Mouse (Mus musculus) T-helper 17 cell (primary cell): ENCODE measurements around the gene Kif17.

Experiments used
- in situ Hi-C, 2 experiments: fragments of 300-600 bp; cut with MboI, MseI; formaldehyde crosslinking; loops; 1 replicate in 1 of 2; 2 replicates in 1 of 2; pipeline ENCODE4 v1.15.1; 2025; ENCODE audit warnings: high pct_unique_total_duplicates in 2 of 2

Gene Kif17

DNA sequence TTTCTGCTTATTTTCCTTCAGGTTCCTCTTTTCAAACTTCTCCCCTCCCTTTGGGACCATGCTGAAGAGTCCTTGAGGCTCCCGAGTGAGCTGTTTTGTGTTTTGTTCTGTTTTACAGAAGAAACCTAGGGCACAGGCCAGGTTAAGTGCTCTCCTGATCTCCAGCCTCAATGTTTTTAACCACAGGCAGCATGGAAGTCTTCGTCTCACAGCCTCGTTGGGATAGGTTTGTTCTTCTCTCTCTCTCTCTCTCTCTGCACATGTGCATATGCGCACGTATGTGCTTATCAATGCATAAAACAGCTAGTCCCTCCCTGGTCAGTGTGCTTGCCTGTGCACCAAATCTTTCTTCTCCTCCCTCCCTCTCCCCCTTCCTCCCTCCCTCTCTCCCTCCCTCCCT is 86.6 kb downstream of the Kif17 start:
- in situ Hi-C loops: no loop called here

DNA sequence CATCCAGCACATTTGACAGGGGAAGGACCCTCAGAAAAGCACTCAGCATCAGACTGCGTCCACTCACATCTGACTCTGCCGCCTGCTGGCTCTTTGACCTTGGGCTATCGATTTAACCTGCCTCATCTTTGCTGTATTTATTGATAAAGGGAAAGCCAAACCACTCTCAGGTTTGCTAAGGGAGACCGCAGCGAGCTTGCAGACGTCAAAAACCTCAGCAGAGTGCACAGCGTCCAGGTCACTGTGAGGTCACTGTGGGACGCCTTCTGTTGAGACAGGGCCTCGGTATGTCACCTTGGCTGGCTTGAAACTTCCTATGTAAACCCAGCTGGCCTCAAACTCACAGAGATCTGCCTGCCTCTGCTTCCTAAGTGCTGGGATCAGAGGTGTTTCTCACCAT is 87.1 kb downstream of the Kif17 start:
- in situ Hi-C loops: no loop called here

DNA sequence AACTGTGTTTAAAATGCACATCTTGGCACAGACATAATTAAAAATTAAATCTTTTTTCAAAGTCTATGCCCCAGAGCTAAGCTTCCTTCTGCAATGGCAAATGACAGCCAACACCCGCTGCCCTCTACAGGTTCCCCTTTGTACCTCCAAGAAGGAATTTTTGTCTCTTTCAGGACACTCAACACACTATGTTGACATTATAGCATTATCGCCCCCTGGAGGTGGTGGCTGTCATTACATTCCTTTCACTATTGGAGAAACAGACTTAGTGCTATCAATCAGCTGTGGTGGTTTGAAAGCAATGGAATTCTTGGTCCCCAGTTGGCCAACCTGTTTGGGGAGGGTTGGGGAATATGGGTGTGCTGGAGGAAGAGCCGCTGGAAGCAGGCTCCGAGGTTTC is 89.7 kb downstream of the Kif17 start:
- in situ Hi-C loops: no loop called here

DNA sequence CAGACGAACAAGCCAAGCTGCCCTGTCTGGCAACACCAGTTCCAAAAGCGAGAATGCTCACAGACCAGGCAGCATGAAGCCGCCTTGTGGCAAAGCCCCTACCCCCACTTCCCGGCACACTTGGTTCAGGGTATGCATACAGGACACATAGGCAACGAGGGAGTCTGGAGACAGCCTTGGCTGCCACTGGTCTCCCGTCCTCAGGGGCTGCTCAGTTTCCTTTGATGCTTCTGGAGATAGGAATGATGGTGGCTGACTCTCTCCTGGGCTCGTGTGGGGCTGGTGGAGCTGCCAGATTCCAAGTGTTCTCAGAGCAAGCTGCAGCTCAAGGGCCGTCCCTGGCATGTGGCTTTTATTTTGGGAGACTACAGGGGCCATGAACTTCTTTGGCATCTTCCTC is 91.2 kb downstream of the Kif17 start:
- in situ Hi-C loops: no loop called here

DNA sequence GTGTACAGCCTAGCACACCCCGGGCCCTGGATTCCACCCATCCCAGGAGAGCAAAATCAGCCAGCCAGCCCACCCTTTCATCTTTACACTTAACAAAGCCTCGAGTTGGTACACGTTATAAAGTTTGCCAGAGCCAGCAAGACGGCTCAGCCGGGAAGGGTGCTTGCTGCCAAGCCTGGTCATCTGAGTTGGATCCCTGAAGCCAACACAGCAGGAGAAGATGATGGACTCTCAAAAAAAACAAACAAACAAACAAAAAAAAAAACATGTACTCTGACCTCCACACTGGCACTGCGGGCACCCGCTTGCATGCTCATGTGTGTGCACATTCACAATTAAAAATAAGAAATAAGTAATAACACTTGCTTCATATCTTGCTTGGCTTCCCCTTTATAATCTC is 91.8 kb downstream of the Kif17 start:
- in situ Hi-C loops: no loop called here

DNA sequence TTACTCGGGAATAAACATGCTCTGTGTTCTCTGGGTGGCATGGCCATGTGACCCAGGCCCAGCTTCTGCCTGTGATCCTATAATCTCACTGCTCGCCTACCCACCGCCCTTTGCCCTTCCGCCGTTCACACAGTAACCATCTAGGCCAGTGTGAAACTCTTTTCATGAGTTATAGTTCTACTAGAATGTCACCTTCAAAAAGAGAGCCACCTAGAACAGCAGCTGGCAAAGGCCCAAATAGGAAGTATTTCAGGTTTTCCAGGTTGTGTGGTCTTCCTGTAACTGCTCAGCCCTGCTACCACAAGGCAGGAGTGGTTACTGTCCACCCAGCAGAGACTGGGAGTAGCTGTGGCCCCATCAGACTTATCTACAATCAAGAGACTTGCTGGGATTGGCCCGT is 92.5 kb downstream of the Kif17 start:
- in situ Hi-C loops: no loop called here

DNA sequence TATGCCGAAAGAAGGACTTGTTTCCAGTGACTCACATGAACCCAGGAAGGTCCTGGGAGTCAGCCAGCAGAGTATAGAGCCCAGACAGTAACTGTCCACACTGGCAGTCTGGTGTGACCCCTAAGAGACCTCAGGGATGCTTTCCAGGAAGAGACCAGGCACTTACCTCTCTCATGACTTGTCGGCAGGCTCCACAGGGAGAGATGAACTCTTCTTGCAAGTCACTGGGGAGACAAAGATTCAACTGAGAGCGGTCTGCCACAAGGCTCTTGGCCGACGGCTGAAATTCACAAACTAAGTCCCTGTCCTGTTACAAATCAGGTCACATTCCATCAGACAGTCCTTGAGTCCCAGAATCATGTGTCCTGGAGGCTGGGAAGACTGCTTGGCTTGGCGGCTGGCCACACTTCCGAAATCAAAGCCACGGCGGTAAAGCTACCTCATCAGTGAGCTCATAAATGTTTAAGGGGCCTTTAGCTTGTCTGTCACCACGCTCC is 93.2 kb downstream of the Kif17 start:
- in situ Hi-C loops: no loop called here

DNA sequence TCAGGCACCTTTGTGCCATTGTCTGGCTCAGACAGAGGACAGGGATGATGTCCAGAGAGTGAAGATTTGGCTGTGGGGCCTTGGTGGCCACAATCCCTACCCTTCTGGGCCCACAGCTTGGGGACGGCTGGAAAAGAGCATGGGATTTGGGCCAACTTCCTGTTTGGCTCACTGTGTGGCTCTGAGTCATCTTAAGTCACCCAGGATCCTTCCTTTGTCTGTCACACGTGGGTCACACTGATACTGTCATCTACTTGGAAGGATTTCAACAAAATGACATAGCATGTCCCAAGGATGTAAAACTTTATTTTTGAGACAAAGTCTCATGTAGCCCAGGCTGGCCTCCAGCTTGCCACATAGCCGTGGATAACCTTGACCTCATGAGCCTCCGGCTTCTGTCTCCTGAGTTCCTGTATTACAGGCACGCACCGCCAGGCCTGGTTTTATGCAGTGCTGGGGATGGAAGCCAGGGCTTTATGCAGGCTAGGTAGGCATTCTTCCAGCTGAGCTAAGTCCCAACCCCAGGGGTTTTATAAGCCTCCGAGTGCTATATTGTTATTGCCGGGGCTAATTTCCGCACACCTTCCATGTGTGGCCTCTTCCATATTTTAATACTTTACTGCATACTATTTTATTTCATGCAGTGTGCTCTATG is 94.8 kb downstream of the Kif17 start:
- in situ Hi-C loops: loop anchor here in 1 of 2 experiments (5.0 kb wide), 1 partner anchor 1668 kb away; no protein-coding TSS in a partner anchor

DNA sequence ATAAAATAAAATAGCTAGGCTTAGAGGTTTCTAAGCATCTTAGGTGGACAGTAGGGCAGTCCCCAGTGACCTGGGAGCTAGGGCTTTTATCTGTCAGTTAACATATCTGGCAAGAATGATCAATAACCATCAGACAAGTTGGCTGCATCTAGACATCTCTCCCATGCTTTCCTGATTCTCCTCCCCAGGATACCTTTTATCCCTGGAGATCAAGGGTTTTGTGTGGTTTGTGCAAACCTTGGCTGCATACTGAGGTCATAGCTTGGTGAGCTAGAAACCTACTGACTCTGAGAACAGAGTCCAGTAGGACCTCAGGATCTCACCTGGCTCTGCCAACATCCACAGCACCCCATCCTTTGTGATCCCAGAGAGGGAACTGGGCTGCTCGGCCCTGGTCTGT is 97.0 kb downstream of the Kif17 start:
- in situ Hi-C loops: loop anchor here in 1 of 2 experiments (5.0 kb wide), 1 partner anchor 1670 kb away; no protein-coding TSS in a partner anchor

DNA sequence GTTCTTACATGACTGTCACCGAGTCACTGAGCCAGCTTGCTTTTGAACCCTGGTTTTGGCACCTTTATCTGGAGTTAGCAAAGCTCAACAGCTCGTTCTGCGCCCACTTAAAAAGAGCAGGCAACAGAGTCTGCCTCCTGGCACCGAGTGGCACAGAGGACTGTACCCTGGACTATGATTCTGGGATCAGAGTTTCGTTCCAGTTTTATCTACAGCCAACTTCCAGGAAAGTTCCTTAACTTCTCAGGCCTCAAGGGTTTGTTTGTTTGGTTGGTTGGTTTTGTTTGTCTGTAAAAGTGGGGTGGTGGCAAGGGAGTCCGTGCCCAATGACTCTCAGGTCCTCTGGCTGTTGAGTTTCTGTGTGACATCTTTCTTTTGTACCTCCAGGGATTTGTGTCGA is 98.5 kb downstream of the Kif17 start:
- in situ Hi-C loops: loop anchor here in 1 of 2 experiments (5.0 kb wide), 1 partner anchor 1671 kb away; no protein-coding TSS in a partner anchor
